Mouse (Mus musculus): ENCODE data around the gene Hist1h4d. TPM values are rescaled to one million over a fixed set of nuclear protein-coding genes. Genes with fewer than 3 reads are reported as not detected.
"Not testable (repeated sequence)": the region's sequence is repeated elsewhere in the genome, so short reads cannot be mapped to it uniquely, and the experiment has no call there.

Hist1h4d gene
- polyA plus RNA-seq (2015; fragmentation: Nextera tagmentation; extraction: Ambion mirVana): 48.7 and 49.1 TPM in 2 replicates

DNA sequence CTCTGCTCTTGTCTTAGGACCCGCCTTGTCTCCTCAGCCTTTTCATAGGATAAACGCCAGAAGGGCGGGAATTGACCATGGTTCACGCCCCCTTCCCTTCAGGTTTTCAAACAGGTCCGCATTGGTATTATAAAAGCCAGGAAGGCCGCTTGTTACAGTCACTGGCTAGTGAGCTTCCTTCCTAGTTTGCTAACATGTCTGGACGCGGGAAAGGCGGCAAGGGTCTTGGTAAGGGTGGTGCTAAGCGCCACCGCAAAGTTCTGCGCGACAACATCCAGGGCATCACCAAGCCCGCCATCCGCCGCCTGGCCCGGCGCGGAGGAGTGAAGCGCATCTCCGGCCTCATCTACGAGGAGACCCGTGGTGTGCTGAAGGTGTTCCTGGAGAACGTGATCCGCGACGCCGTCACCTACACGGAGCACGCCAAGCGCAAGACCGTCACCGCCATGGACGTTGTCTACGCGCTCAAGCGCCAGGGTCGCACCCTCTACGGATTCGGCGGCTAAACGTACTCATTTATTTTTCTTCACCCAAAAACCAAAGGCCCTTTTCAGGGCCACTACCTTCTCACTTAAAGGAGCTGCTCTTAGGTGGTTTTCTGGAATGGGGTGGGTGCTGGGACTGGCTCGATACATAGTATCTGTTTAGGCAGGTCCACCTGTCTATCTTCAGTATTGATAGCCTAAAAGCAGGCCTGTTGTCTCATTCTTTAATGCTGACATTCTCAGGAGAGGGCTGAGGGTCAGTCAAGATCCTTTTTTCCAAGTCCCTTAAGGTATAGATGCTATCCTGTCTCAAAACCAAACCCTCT is at the start of gene Hist1h4d:
Gene Hist1h4d (plus strand): TSS at position 191 of the 811 bp plus-strand sequence.
- Histone ChIP-seq H3K27me3 (ENCODE audit: control insufficient read depth, insufficient read depth, low read length) (no peaks in the 10 kb centered on the region), H3K27ac (ENCODE audit: low read length) (peak within 1 kb of the TSS; percentile 82), H3K4me1 (ENCODE audit: control insufficient read depth, insufficient read depth, low read length) (peaks cover 18% of the 10 kb centered on the region), H3K36me3 (ENCODE audit: control insufficient read depth, insufficient read depth) (no peaks in the 10 kb centered on the region), H3K9ac (ENCODE audit: low read length) (peak within 1 kb of the TSS; percentile 75), H3K4me3 (ENCODE audit: low read length) (peak within 1 kb of the TSS; percentile 57), H3K4me2 (ENCODE audit: low read depth, low read length) (peak within 1 kb of the TSS; percentile 88), H3K9me3 (replicated peaks; ENCODE audit: control insufficient read depth, low read length) (no peaks in the 10 kb centered on the region)
- peak; percentile 83 for ATAC-seq (replicated peaks; ENCODE audit: extremely low read depth, insufficient read depth, low FRiP score)
- WGBS: under 1% methylated on average over 43 of the region's 43 CpGs

GRCm38 (mm10) chr13:23532262-23533075 is 48.9 kb upstream of the Hist1h4d start:
- Histone ChIP-seq H3K9me3 (replicated peaks; ENCODE audit: control insufficient read depth, low read length) (no peaks in the 10 kb centered on the region), H3K4me3 (ENCODE audit: low read length) (peak overlapping the region; percentile 77), H3K4me2 (ENCODE audit: low read depth, low read length) (peak overlapping the region; percentile 75), H3K4me1 (ENCODE audit: control insufficient read depth, insufficient read depth, low read length) (peaks cover 37% of the 10 kb centered on the region), H3K36me3 (ENCODE audit: control insufficient read depth, insufficient read depth) (no peaks in the 10 kb centered on the region), H3K9ac (ENCODE audit: low read length) (peak overlapping the region; percentile 90), H3K27me3 (ENCODE audit: control insufficient read depth, insufficient read depth, low read length) (no peaks in the 10 kb centered on the region), H3K27ac (ENCODE audit: low read length) (peak overlapping the region; percentile 99)
- 21% methylated on average over 9 of the region's 9 CpGs for WGBS
- no peak for ATAC-seq (replicated peaks; ENCODE audit: extremely low read depth, insufficient read depth, low FRiP score)

DNA sequence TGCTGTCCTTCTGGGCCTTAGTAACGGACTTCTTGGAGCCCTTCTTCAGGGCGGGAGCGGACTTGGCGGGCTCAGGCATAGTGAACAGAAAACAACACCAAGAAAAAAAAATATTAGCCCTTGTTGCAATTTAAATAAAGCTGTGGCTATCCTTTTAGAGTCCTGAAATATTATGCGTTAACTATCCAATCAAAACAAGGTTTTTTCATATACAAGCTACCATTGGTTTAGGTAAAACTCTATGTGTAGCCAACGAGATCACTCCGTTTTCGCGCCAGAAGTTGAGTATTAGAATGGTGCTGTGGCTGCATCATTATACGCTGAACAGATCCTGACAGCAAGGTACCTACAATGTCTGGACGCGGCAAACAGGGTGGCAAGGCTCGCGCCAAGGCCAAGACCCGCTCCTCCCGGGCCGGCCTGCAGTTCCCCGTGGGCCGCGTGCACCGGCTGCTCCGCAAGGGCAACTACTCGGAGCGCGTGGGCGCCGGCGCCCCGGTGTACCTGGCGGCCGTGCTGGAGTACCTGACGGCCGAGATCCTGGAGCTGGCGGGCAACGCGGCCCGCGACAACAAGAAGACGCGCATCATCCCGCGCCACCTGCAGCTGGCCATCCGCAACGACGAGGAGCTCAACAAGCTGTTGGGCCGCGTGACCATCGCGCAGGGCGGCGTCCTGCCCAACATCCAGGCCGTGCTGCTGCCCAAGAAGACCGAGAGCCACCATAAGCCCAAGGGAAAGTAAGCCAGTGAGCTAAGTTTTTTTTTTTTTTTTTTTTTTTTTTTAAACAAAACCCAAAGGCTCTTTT is 47.6 kb upstream of the Hist1h4d start, which contains the start of gene Hist1h2af:
Gene Hist1h2af (plus strand): TSS at position 347 of the 808 bp plus-strand sequence.
- H3K9ac ChIP-seq (ENCODE audit: low read length): peak within 1 kb of the TSS; percentile 90
- not testable (repeated sequence) for H3K27me3 ChIP-seq (ENCODE audit: control insufficient read depth, insufficient read depth, low read length); H3K9me3 ChIP-seq (replicated peaks; ENCODE audit: control insufficient read depth, low read length); H3K36me3 ChIP-seq (ENCODE audit: control insufficient read depth, insufficient read depth)
- peaks cover 34% of the 10 kb centered on the region for H3K4me1 ChIP-seq (ENCODE audit: control insufficient read depth, insufficient read depth, low read length)
- WGBS: under 1% methylated on average over 24 of the region's 53 CpGs
- H3K4me3 ChIP-seq (ENCODE audit: low read length): peak within 1 kb of the TSS; percentile 77
- peak within 1 kb of the TSS; percentile 75 for H3K4me2 ChIP-seq (ENCODE audit: low read depth, low read length)
- H3K27ac ChIP-seq (ENCODE audit: low read length): peak within 1 kb of the TSS; percentile 99
- ATAC-seq (replicated peaks; ENCODE audit: extremely low read depth, insufficient read depth, low FRiP score): 0 out of 2 replicates have a peak, but pooled peaks have one; percentile 21

- peak overlapping the region; percentile 92 for H3K27ac ChIP-seq (ENCODE audit: low read length)
- H3K4me3 ChIP-seq (ENCODE audit: low read length): peak overlapping the region; percentile 61
- H3K27me3 ChIP-seq (ENCODE audit: control insufficient read depth, insufficient read depth, low read length): no peaks in the 10 kb centered on the region
- H3K4me1 ChIP-seq (ENCODE audit: control insufficient read depth, insufficient read depth, low read length): peaks cover 32% of the 10 kb centered on the region
- ATAC-seq (replicated peaks; ENCODE audit: extremely low read depth, insufficient read depth, low FRiP score): 0 out of 2 replicates have a peak, but pooled peaks have one; percentile 0
- under 1% methylated on average over 15 of the region's 15 CpGs for WGBS
- peak overlapping the region; percentile 72 for H3K9ac ChIP-seq (ENCODE audit: low read length)
- H3K4me2 ChIP-seq (ENCODE audit: low read depth, low read length): peak overlapping the region; percentile 75
- H3K36me3 ChIP-seq (ENCODE audit: control insufficient read depth, insufficient read depth): no peaks in the 10 kb centered on the region
- H3K9me3 ChIP-seq (replicated peaks; ENCODE audit: control insufficient read depth, low read length): no peaks in the 10 kb centered on the region
These were observed 46.8 kb upstream of the Hist1h4d start for GRCm38 (mm10) chr13:23534368-23535131.

GRCm38 (mm10) chr13:23535137-23536075 is 46.0 kb upstream of the Hist1h4d start, which contains the start of gene Hist1h3g:
Hist1h3g (plus strand) TSS chr13:23535422.
- H3K9ac ChIP-seq (ENCODE audit: low read length): peak within 1 kb of the TSS; percentile 72
- H3K9me3 ChIP-seq (replicated peaks; ENCODE audit: control insufficient read depth, low read length); H3K36me3 ChIP-seq (ENCODE audit: control insufficient read depth, insufficient read depth); H3K27me3 ChIP-seq (ENCODE audit: control insufficient read depth, insufficient read depth, low read length): not testable (repeated sequence)
- H3K4me2 ChIP-seq (ENCODE audit: low read depth, low read length): peak within 1 kb of the TSS; percentile 75
- H3K4me1 ChIP-seq (ENCODE audit: control insufficient read depth, insufficient read depth, low read length): peaks cover 32% of the 10 kb centered on the region
- H3K4me3 ChIP-seq (ENCODE audit: low read length): peak within 1 kb of the TSS; percentile 61
- under 1% methylated on average over 53 of the region's 62 CpGs for WGBS
- peak within 1 kb of the TSS; percentile 92 for H3K27ac ChIP-seq (ENCODE audit: low read length)
- ATAC-seq (replicated peaks; ENCODE audit: extremely low read depth, insufficient read depth, low FRiP score): peak; percentile 83

- H3K4me2 ChIP-seq (ENCODE audit: low read depth, low read length): peak overlapping the region; percentile 75
- peak overlapping the region; percentile 42; the same call in 1 of the 2 replicates for H3K27ac ChIP-seq (ENCODE audit: low read length)
- no peak for ATAC-seq (replicated peaks; ENCODE audit: extremely low read depth, insufficient read depth, low FRiP score)
- H3K4me3 ChIP-seq (ENCODE audit: low read length): peak overlapping the region; percentile 48
- H3K4me1 ChIP-seq (ENCODE audit: control insufficient read depth, insufficient read depth, low read length): peaks cover 32% of the 10 kb centered on the region
- H3K9me3 ChIP-seq (replicated peaks; ENCODE audit: control insufficient read depth, low read length): no peaks in the 10 kb centered on the region
- WGBS: 22% methylated on average over 7 of the region's 7 CpGs
- peak overlapping the region; percentile 61 for H3K9ac ChIP-seq (ENCODE audit: low read length)
- no peaks in the 10 kb centered on the region for H3K27me3 ChIP-seq (ENCODE audit: control insufficient read depth, insufficient read depth, low read length)
- no peaks in the 10 kb centered on the region for H3K36me3 ChIP-seq (ENCODE audit: control insufficient read depth, insufficient read depth)
These were observed 45.1 kb upstream of the Hist1h4d start for GRCm38 (mm10) chr13:23536076-23536822.
